ENCODE assay signal across 32 mouse cellular contexts in the genomic region with DNA sequence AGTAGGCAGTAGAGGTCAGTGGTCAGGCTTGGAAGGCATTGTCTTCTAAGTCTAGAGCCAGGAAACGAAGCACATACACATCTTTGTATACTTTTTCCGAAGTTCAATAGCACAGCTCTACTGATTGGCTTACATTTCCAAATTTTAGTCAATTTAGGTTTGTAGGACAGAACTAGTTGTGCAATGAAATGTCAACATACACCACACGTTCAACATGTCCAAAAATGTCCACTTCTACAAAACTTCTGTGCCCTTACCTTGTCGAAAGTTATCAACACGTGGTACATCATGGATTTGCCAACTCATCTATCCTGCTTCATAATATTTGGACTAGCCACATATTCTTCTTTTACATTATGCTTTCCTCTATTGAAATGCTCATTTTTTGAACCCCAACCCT. TPM values are rescaled to one million over a fixed set of nuclear protein-coding genes. Genes with fewer than 3 reads are reported as not detected.
"Had no signal": no experiment of that assay in that cellular context is flagged by ENCODE, and none has a peak within 500 bp of the region (broad histone marks: within the 10 kb centered on the region; RNA-seq: fewer than 3 reads in every experiment).

No protein-coding gene starts in this region.

- H3K4me3 ChIP-seq: heart, embryonic 10.5 days; heart, embryonic 12.5 days; heart, embryonic 13.5 days; heart, embryonic 15.5 days; hindbrain, embryonic 10.5 days; hindbrain, embryonic 12.5 days; hindbrain, embryonic 13.5 days; hindbrain, embryonic 15.5 days; intestine, embryonic 15.5 days; kidney, embryonic 15.5 days; layer of hippocampus, adult 2 months had no signal

- H3K27me3 ChIP-seq: heart, embryonic 12.5 days; heart, embryonic 15.5 days; hindbrain, embryonic 12.5 days; intestine, embryonic 15.5 days; kidney, embryonic 15.5 days had no signal

- H3K9me3 ChIP-seq: heart, embryonic 10.5 days; heart, embryonic 12.5 days; heart, embryonic 13.5 days; heart, embryonic 15.5 days; hindbrain, embryonic 10.5 days; hindbrain, embryonic 12.5 days; hindbrain, embryonic 13.5 days; hindbrain, embryonic 15.5 days; intestine, embryonic 15.5 days; kidney, embryonic 15.5 days had no signal

- H3K27ac ChIP-seq: heart, embryonic 10.5 days; heart, embryonic 13.5 days; heart, embryonic 15.5 days; hindbrain, embryonic 10.5 days; hindbrain, embryonic 12.5 days; hindbrain, embryonic 13.5 days; hindbrain, embryonic 14.5 days; hindbrain, embryonic 15.5 days; hindbrain, postnatal 0 days; intestine, embryonic 15.5 days; kidney, embryonic 15.5 days; kidney, postnatal 0 days; layer of hippocampus, adult 2 months had no signal

- H3K9ac ChIP-seq: heart, embryonic 12.5 days; heart, embryonic 13.5 days; heart, embryonic 15.5 days; hindbrain, embryonic 12.5 days; hindbrain, embryonic 13.5 days; hindbrain, embryonic 14.5 days; hindbrain, embryonic 15.5 days; intestine, embryonic 15.5 days; kidney, embryonic 15.5 days had no signal

- H3K4me1 ChIP-seq: heart, embryonic 10.5 days; heart, embryonic 12.5 days; heart, embryonic 13.5 days; hindbrain, embryonic 10.5 days; hindbrain, embryonic 12.5 days; hindbrain, embryonic 13.5 days; hindbrain, embryonic 15.5 days; intestine, embryonic 15.5 days had no signal

- ATAC-seq: hindbrain, embryonic 16.5 days; hindbrain, postnatal 0 days; inflammation-experienced regulatory T-cells, adult 6 months; intestine, embryonic 15.5 days; intestine, embryonic 16.5 days; intestine, postnatal 0 days had no signal

- DNase-seq: heart, postnatal 10 days; heart, postnatal 14 days; heart, postnatal 36 days; heart, postnatal 4 days; kidney, adult 11 months; kidney, adult 8-10 months; kidney, adult 9 months; kidney, postnatal 10 days; kidney, postnatal 14 days; kidney, postnatal 4 days; layer of hippocampus, adult 9-11 months; layer of hippocampus, postnatal 36 days had no signal

- H3K36me3 ChIP-seq: heart, embryonic 10.5 days; heart, embryonic 12.5 days; heart, embryonic 13.5 days; heart, embryonic 15.5 days; hindbrain, embryonic 10.5 days; hindbrain, embryonic 12.5 days; hindbrain, embryonic 13.5 days; hindbrain, embryonic 15.5 days; intestine, embryonic 15.5 days; kidney, embryonic 15.5 days had no signal

- H3K4me2 ChIP-seq: heart, embryonic 11.5 days; heart, embryonic 12.5 days; heart, embryonic 13.5 days; heart, embryonic 15.5 days; hindbrain, embryonic 12.5 days; hindbrain, embryonic 13.5 days; hindbrain, embryonic 14.5 days; hindbrain, embryonic 15.5 days; intestine, embryonic 15.5 days; kidney, embryonic 15.5 days had no signal

RNA-seq across cellular contexts. Expression of gene Pappa, which starts 10.4 kb away (rescaled TPM):
- total RNA-seq: hematopoietic stem cell, adult 5-6 weeks had no signal
- polyA plus RNA-seq: inflammation-experienced regulatory T-cells, adult 6 months had no signal
